Mouse (Mus musculus): ENCODE measurements around the gene Scube2. TPM values are rescaled to one million over a fixed set of nuclear protein-coding genes. Genes with fewer than 3 reads are reported as not detected.
A peak's percentile ranks its signal among the peaks of the same experiment; 100 is the strongest.

The Scube2 gene
- total RNA-seq, 1 experiment from 2014 or later = 0.52 TPM

- DNase-seq = no peak
Measured at GRCm38 (mm10) chr7:109795564-109795963, 69.9 kb downstream of the Scube2 start.

GRCm38 (mm10) chr7:109794556-109794955 lies 70.9 kb downstream of the Scube2 start:
- DNase-seq = no peak

- peak; percentile 36 for DNase-seq
Measured at GRCm38 (mm10) chr7:109792759-109793158, 72.7 kb downstream of the Scube2 start.

GRCm38 (mm10) chr7:109790818-109791217 lies 74.7 kb downstream of the Scube2 start:
- no peak for DNase-seq

- DNase-seq = no peak
Measured at GRCm38 (mm10) chr7:109787860-109788259, 77.6 kb downstream of the Scube2 start.

GRCm38 (mm10) chr7:109783281-109783680 lies 82.2 kb downstream of the Scube2 start:
- no peak for DNase-seq

- peak; percentile 75 for DNase-seq
Measured at GRCm38 (mm10) chr7:109781470-109782203, 83.8 kb downstream of the Scube2 start, which contains the start of gene Nrip3. TSS of gene Nrip3 (minus strand) at chr7:109782025.

GRCm38 (mm10) chr7:109781087-109781469 lies 84.4 kb downstream of the Scube2 start:
- no peak for DNase-seq

- DNase-seq = no peak
Measured at GRCm38 (mm10) chr7:109772251-109772650, 93.2 kb downstream of the Scube2 start.

GRCm38 (mm10) chr7:109768699-109769383 lies 96.6 kb downstream of the Scube2 start:
- no peak for DNase-seq

- DNase-seq = no peak
Measured at GRCm38 (mm10) chr7:109767575-109768350, 97.7 kb downstream of the Scube2 start.

- DNase-seq = no peak
Measured at GRCm38 (mm10) chr7:109764009-109764408, 101.5 kb downstream of the Scube2 start.

- DNase-seq = no peak
Measured at GRCm38 (mm10) chr7:109756291-109756690, 109.2 kb downstream of the Scube2 start.

GRCm38 (mm10) chr7:109754034-109754433 lies 111.4 kb downstream of the Scube2 start:
- DNase-seq = no peak

- peak; percentile 86 for DNase-seq
Measured at GRCm38 (mm10) chr7:109752008-109752925, 113.2 kb downstream of the Scube2 start, which contains the start of gene Tmem9b. TSS of gene Tmem9b (minus strand) at chr7:109752875.

- no peak for DNase-seq
Measured at GRCm38 (mm10) chr7:109751427-109752007, 114.0 kb downstream of the Scube2 start.

Other genes starting within 250 kb of the Scube2 start
- 34.0 and 43.3 TPM in 2 replicates for gene St5, start 162.1 kb downstream of the Scube2 start, total RNA-seq (2021)
- gene Akip1, start 162.0 kb downstream of the Scube2 start, total RNA-seq (2021) = 29.8 and 36.6 TPM in 2 replicates
- not detected in 2 replicates for gene BC051019, start 141.8 kb downstream of the Scube2 start, total RNA-seq (2021)
- gene Ascl3, start 134.0 kb downstream of the Scube2 start, total RNA-seq (2021) = not detected in 2 replicates
- gene Tmem9b, start 112.8 kb downstream of the Scube2 start, total RNA-seq (2021) = 39.8 and 41.5 TPM in 2 replicates
- gene Nrip3, start 83.7 kb downstream of the Scube2 start, total RNA-seq (2021) = 0.24 and 0.48 TPM in 2 replicates
- 143 and 171 TPM in 2 replicates for gene Dennd5a, start 94.8 kb upstream of the Scube2 start, total RNA-seq (2021)
- 54.0 and 56.7 TPM in 2 replicates for gene Tmem41b, start 121.2 kb upstream of the Scube2 start, total RNA-seq (2021)
- 84.8 and 104 TPM in 2 replicates for gene Ipo7, start 152.6 kb upstream of the Scube2 start, total RNA-seq (2021)
- 14.2 and 16.9 TPM in 2 replicates for gene Zfp143, start 195.5 kb upstream of the Scube2 start, total RNA-seq (2021)

All from adrenal gland, postnatal 25 days (tissue).